Mouse (Mus musculus) adrenal gland, adult 2 months (tissue): Measurements from ENCODE around the gene Ahcyl1. TPM values are rescaled to one million over a fixed set of nuclear protein-coding genes. Genes with fewer than 3 reads are reported as not detected.
"Not testable (repeated sequence)": the region's sequence is repeated elsewhere in the genome, so short reads cannot be mapped to it uniquely, and the experiment has no call there.

Experiments used
- DNase-seq: peaks from one replicate; pipeline ENCODE4 v3.0.0; 2021
- polyA plus RNA-seq: library from polyadenylated mRNA; depleted of rRNA; stranded (reverse); fragments of >200 nt; gene quantifications from 2 replicates; pipeline ENCODE4 v1.2.3, GENCODE M21; 2012
- total RNA-seq, 2 experiments: library from RNA; stranded (reverse); gene quantifications; 2 replicates each; pipeline ENCODE4 v1.2.3; 2021

Ahcyl1 gene
- total and polyA plus RNA-seq, 3 experiments: 33.9 to 230 (median 218) TPM

GRCm38 (mm10) chr3:107654861-107655260 lies 41.5 kb downstream of the Ahcyl1 start:
- no peak for DNase-seq

- no peak for DNase-seq
Observed at GRCm38 (mm10) chr3:107652968-107653367, 43.4 kb downstream of the Ahcyl1 start.

- not testable (repeated sequence) for DNase-seq
Observed at GRCm38 (mm10) chr3:107650276-107650675, 46.1 kb downstream of the Ahcyl1 start.

- no peak for DNase-seq
Observed at GRCm38 (mm10) chr3:107646947-107647346, 49.4 kb downstream of the Ahcyl1 start.

- DNase-seq: no peak
Observed at GRCm38 (mm10) chr3:107637606-107638172, 58.7 kb downstream of the Ahcyl1 start.

GRCm38 (mm10) chr3:107636236-107636635 lies 60.1 kb downstream of the Ahcyl1 start:
- DNase-seq: no peak

GRCm38 (mm10) chr3:107635836-107636235 lies 60.5 kb downstream of the Ahcyl1 start:
- DNase-seq: no peak

GRCm38 (mm10) chr3:107633906-107634305 lies 62.5 kb downstream of the Ahcyl1 start:
- DNase-seq: no peak

- no peak for DNase-seq
Observed at GRCm38 (mm10) chr3:107632786-107633185, 63.6 kb downstream of the Ahcyl1 start.

- DNase-seq: peak; percentile 94
Observed at GRCm38 (mm10) chr3:107631523-107631958, 64.8 kb downstream of the Ahcyl1 start, which contains the start of gene Strip1. Gene Strip1, minus strand, starts transcription at chr3:107631694.

- DNase-seq: no peak
Observed at GRCm38 (mm10) chr3:107630682-107631522, 65.5 kb downstream of the Ahcyl1 start, which contains the start of gene Gm10961. Gene Gm10961, plus strand, starts transcription at chr3:107631322.

GRCm38 (mm10) chr3:107629411-107629810 lies 66.9 kb downstream of the Ahcyl1 start:
- DNase-seq: no peak

- no peak for DNase-seq
Observed at GRCm38 (mm10) chr3:107628551-107628950, 67.8 kb downstream of the Ahcyl1 start.

- no peak for DNase-seq
Observed at GRCm38 (mm10) chr3:107627641-107628040, 68.7 kb downstream of the Ahcyl1 start.

GRCm38 (mm10) chr3:107626751-107627150 lies 69.6 kb downstream of the Ahcyl1 start:
- no peak for DNase-seq

GRCm38 (mm10) chr3:107625536-107625935 lies 70.8 kb downstream of the Ahcyl1 start:
- no peak for DNase-seq

GRCm38 (mm10) chr3:107624424-107624823 lies 71.9 kb downstream of the Ahcyl1 start:
- DNase-seq: no peak

GRCm38 (mm10) chr3:107622537-107622936 lies 73.8 kb downstream of the Ahcyl1 start:
- DNase-seq: no peak

GRCm38 (mm10) chr3:107621286-107622075 lies 74.9 kb downstream of the Ahcyl1 start:
- no peak for DNase-seq

GRCm38 (mm10) chr3:107619911-107620310 lies 76.4 kb downstream of the Ahcyl1 start:
- DNase-seq: no peak

GRCm38 (mm10) chr3:107617800-107618199 lies 78.6 kb downstream of the Ahcyl1 start:
- DNase-seq: no peak
